Mouse (Mus musculus) gastrocnemius, postnatal 4 days (tissue): ENCODE data around the gene Gsc2. TPM values are rescaled to one million over a fixed set of nuclear protein-coding genes. Genes with fewer than 3 reads are reported as not detected.

Experiments
- DNase-seq, 2 experiments: peaks; one replicate each; pipeline ENCODE4 v3.0.0; 2021 to 2022; ENCODE audit warnings: low spot score in 2 of 2, mixed read lengths in 2 of 2
- total RNA-seq, 2 experiments: library from RNA; stranded (reverse); gene quantifications; 2 replicates each; pipeline ENCODE4 v1.2.3; 2021

The Gsc2 gene
- total RNA-seq, 2 experiments from 2014 or later, result not detected

DNA sequence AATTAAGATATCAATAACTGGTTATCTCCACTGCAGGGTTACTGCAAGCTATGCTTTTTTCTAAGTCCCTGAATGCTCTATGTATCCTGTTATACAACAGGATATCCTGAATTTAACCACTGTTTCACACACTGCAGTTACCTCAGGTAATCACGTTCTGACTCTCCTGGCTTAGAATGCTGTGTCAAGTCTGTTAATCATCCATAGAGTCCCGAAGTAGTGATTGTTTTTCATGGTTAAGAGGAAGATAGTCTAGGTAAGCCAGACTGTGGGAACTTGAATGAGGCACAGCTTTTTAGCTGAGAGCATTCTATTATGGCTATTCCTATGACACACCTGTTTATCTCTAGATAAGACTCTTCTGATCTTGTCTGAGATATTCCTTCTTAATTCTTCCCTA lies 49.6 kb downstream of the Gsc2 start:
- no peak for DNase-seq

Other genes starting within 250 kb of the Gsc2 start
- gene Med15, start 182.2 kb downstream of the Gsc2 start, total RNA-seq, result 10 to 100 TPM; 36.9 to 46.9 TPM
- gene Klhl22, start 155.4 kb downstream of the Gsc2 start, total RNA-seq, result 10 to 100 TPM; 56.9 to 60.4 TPM
- 10 to 100 TPM; 33.7 to 37.3 TPM for gene Scarf2, start 117.8 kb downstream of the Gsc2 start, total RNA-seq
- gene B830017H08Rik, start 81.9 kb downstream of the Gsc2 start, total RNA-seq, result under 1 TPM in 1 of 2 experiments, not detected in 1; 0.25 TPM
- under 1 TPM; 0.83 to 0.98 TPM for gene Car15, start 76.7 kb downstream of the Gsc2 start, total RNA-seq
- under 1 TPM; 0.29 to 0.36 TPM for gene Gm20518, start 23.4 kb downstream of the Gsc2 start, total RNA-seq
- gene Tssk1, start 20.8 kb downstream of the Gsc2 start, total RNA-seq, result under 1 TPM; 0.07 to 0.08 TPM
- gene Dgcr2, start 16.5 kb downstream of the Gsc2 start, total RNA-seq, result 10 to 100 TPM; 52.3 to 54.2 TPM
- not detected for gene Tssk2, start 16.4 kb downstream of the Gsc2 start, total RNA-seq
- 10 to 100 TPM; 16.2 to 20.2 TPM for gene Ess2, start 3.7 kb downstream of the Gsc2 start, total RNA-seq
- 10 to 100 TPM; 14.1 to 16.2 TPM for gene Slc25a1, start 13.2 kb upstream of the Gsc2 start, total RNA-seq
- not detected for gene Vpreb2, start 65.4 kb upstream of the Gsc2 start, total RNA-seq
- 10 to 100 TPM; 35.3 to 35.4 TPM for gene Dgcr6, start 137.8 kb upstream of the Gsc2 start, total RNA-seq
- 1 to 10 TPM; 3.1 to 3.7 TPM for gene Prodh, start 175.1 kb upstream of the Gsc2 start, total RNA-seq
- 1 to 10 TPM; 1.2 to 1.4 TPM for gene Rtn4r, start 212.6 kb upstream of the Gsc2 start, total RNA-seq